Mouse (Mus musculus): ENCODE data around the gene Vsx1. TPM values are rescaled to one million over a fixed set of nuclear protein-coding genes. Genes with fewer than 3 reads are reported as not detected.

Vsx1 gene
- polyA plus RNA-seq, 1 experiment from 2014 or later = not detected

DNA sequence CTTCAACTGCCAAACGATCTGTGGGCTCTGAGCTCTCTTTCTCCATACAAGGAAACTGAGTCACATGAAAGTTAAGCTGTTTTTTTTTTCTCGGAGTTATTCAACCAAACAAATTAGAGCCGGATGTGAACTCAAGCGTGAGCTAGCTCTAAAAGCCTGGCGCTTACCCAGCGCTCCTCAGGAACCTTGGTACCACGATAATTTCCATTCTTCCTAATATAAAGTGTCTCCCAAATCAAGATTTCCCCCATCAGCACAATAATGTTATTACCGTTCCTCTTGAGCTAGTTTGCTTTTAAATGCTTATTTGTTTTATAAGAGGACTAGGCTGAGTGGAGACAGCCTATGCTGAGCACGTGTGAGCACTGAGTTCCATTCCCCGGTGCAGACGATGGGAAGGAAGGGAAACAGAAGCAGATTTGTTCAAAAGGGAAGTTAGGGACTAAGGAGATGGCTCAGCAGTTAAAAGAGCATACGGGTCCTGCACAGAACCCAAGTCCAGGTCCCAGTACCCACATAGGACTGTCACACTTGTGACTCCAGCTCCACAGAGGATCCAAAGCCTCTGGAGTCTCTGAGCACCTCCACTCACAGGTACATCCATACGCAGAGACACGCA lies 41.4 kb downstream of the Vsx1 start:
- no peak overlapping the region for H3K9ac ChIP-seq (ENCODE audit: low read length)
- no peaks in the 10 kb centered on the region for H3K27me3 ChIP-seq (ENCODE audit: control insufficient read depth, insufficient read depth, low read length)
- no peak overlapping the region for H3K27ac ChIP-seq (replicated peaks in 1 of 2; ENCODE audit: control insufficient read depth in 1 of 2, insufficient read depth in 1 of 2, low read depth in 2 of 2, low read length in 2 of 2)
- no peaks in the 10 kb centered on the region for H3K9me3 ChIP-seq (ENCODE audit: control insufficient read depth, low read length)
- no peak overlapping the region for H3K4me3 ChIP-seq (ENCODE audit: control insufficient read depth in 1 of 2, insufficient read depth in 1 of 2, low read depth in 1 of 2, low read length in 2 of 2)
- ATAC-seq (ENCODE audit: insufficient number of reproducible peaks, insufficient read depth, low FRiP score, low read depth) = no peak
- 78% methylated on average over 14 of the region's 14 CpGs for WGBS
- no peak overlapping the region for H3K4me2 ChIP-seq (ENCODE audit: low read length)
- peaks cover 17% of the 10 kb centered on the region in 2 experiments for H3K4me1 ChIP-seq (ENCODE audit: control insufficient read depth in 2 of 2, insufficient read depth in 2 of 2, low read length in 2 of 2)
- no peaks in the 10 kb centered on the region for H3K36me3 ChIP-seq (ENCODE audit: control insufficient read depth, insufficient read depth, low read length)

DNA sequence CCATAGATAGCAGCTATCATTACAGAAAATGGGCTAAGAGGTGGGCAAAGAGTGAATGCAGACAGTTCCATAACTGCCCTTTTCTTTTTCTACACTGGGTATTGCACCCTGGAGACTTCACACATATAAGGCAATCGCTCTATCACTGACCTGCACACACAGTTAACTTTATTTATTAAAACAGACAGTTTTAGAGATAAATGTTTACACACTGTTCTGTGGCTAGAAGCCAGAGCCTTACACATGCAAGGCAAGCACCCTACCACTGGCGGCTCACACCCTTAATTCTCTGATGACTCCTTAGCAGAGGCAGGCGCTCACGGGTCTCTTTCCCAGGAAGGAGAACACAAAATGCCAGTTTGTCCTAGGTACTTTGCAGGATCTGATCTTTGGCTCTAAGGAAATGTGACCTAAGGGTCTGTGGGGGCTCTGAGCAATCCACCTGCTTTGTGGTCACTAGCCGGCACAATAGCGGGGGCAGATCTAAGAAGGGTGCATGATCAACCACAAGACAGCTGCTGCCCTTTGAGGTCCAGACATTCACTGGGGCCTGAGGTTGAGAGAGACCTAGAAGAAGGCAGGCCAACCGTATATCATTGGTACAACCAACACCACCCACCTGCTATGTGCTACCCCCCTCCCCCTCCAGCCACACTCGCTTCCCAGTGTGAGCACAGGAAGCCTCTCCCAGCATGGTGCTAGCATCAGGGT lies 42.6 kb downstream of the Vsx1 start:
- WGBS = 85% methylated on average over 8 of the region's 8 CpGs
- H3K4me2 ChIP-seq (ENCODE audit: low read length) = no peak overlapping the region
- H3K4me3 ChIP-seq (ENCODE audit: control insufficient read depth in 1 of 2, insufficient read depth in 1 of 2, low read depth in 1 of 2, low read length in 2 of 2) = no peak overlapping the region
- H3K27ac ChIP-seq (replicated peaks in 1 of 2; ENCODE audit: control insufficient read depth in 1 of 2, insufficient read depth in 1 of 2, low read depth in 2 of 2, low read length in 2 of 2) = no peak overlapping the region
- ATAC-seq (ENCODE audit: insufficient number of reproducible peaks, insufficient read depth, low FRiP score, low read depth) = no peak
- H3K36me3 ChIP-seq (ENCODE audit: control insufficient read depth, insufficient read depth, low read length) = no peaks in the 10 kb centered on the region
- H3K9me3 ChIP-seq (ENCODE audit: control insufficient read depth, low read length) = no peaks in the 10 kb centered on the region
- no peaks in the 10 kb centered on the region for H3K27me3 ChIP-seq (ENCODE audit: control insufficient read depth, insufficient read depth, low read length)
- H3K4me1 ChIP-seq (ENCODE audit: control insufficient read depth in 2 of 2, insufficient read depth in 2 of 2, low read length in 2 of 2) = peaks cover 17% of the 10 kb centered on the region in 2 experiments
- no peak overlapping the region for H3K9ac ChIP-seq (ENCODE audit: low read length)

DNA sequence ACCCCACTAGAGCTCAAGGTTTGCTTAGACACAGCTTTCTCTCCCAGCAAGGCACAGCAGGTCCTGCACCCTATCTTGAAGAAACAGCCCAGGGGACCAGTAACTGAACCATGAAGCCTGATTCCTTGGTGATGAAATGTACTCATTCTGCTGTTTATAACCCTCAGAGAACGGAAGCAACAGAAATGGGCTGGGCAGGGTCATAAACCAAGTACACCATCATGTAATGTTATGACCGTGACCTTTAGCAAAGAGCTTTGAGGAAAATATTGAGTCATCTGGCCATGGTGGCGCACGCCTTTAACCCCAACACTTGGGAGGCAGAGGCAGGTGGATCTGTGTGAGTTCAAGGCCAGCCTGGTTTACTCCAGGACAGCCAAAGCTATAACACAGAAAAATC lies 43.9 kb downstream of the Vsx1 start:
- WGBS = 89% methylated on average over 4 of the region's 4 CpGs
- Histone ChIP-seq H3K9me3 (ENCODE audit: control insufficient read depth, low read length) (no peaks in the 10 kb centered on the region), H3K4me1 (ENCODE audit: control insufficient read depth in 2 of 2, insufficient read depth in 2 of 2, low read length in 2 of 2) (peaks cover 4 to 9% of the 10 kb centered on the region in 2 experiments; a peak in 3 of 4 replicates), H3K4me2 (ENCODE audit: low read length) (no peak overlapping the region), H3K27ac (replicated peaks in 1 of 2; ENCODE audit: control insufficient read depth in 1 of 2, insufficient read depth in 1 of 2, low read depth in 2 of 2, low read length in 2 of 2) (no peak overlapping the region), H3K36me3 (ENCODE audit: control insufficient read depth, insufficient read depth, low read length) (no peaks in the 10 kb centered on the region), H3K27me3 (ENCODE audit: control insufficient read depth, insufficient read depth, low read length) (no peaks in the 10 kb centered on the region), H3K4me3 (ENCODE audit: control insufficient read depth in 1 of 2, insufficient read depth in 1 of 2, low read depth in 1 of 2, low read length in 2 of 2) (no peak overlapping the region), H3K9ac (ENCODE audit: low read length) (no peak overlapping the region)
- no peak for ATAC-seq (ENCODE audit: insufficient number of reproducible peaks, insufficient read depth, low FRiP score, low read depth)

DNA sequence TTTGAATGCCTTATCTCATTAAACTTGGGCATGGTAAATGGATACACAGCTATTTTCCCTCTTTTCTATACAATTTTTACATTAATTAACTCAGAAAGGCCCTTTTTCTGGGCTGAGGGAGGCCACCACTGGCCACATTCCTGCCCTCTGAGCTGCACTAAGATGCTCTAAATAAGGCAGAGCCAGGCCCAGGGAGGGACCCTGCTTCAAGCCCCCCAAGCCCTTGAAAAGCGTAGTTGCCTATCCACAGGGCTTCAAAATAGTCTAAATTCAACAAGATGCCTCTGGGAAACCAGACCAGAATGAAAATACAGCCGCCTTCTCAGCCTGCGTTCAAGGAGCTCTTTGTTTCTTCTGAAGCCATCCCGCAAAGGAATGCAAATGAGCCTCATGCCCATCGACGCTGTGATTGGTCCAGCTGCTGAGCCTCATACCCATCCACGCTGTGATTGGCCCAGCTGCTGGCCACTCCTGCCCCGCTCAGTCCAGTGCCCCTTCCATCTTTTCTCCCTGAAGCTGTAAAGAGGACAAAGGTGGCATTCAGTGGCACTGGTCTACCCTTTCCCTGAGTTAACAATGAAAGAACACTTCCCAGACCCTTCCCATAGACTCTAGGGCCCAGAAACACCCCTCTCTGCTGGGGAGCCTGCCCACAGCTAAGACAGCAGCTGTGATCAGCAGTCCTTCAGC lies 45.3 kb downstream of the Vsx1 start:
- H3K9ac ChIP-seq (ENCODE audit: low read length) = no peak overlapping the region
- WGBS = 76% methylated on average over 8 of the region's 8 CpGs
- H3K36me3 ChIP-seq (ENCODE audit: control insufficient read depth, insufficient read depth, low read length) = no peaks in the 10 kb centered on the region
- no peak for ATAC-seq (ENCODE audit: insufficient number of reproducible peaks, insufficient read depth, low FRiP score, low read depth)
- H3K27me3 ChIP-seq (ENCODE audit: control insufficient read depth, insufficient read depth, low read length) = no peaks in the 10 kb centered on the region
- no peak overlapping the region for H3K4me2 ChIP-seq (ENCODE audit: low read length)
- H3K9me3 ChIP-seq (ENCODE audit: control insufficient read depth, low read length) = no peaks in the 10 kb centered on the region
- no peaks in the 10 kb centered on the region for H3K4me1 ChIP-seq (ENCODE audit: control insufficient read depth in 2 of 2, insufficient read depth in 2 of 2, low read length in 2 of 2)
- no peak overlapping the region for H3K27ac ChIP-seq (replicated peaks in 1 of 2; ENCODE audit: control insufficient read depth in 1 of 2, insufficient read depth in 1 of 2, low read depth in 2 of 2, low read length in 2 of 2)
- no peak overlapping the region for H3K4me3 ChIP-seq (ENCODE audit: control insufficient read depth in 1 of 2, insufficient read depth in 1 of 2, low read depth in 1 of 2, low read length in 2 of 2)

DNA sequence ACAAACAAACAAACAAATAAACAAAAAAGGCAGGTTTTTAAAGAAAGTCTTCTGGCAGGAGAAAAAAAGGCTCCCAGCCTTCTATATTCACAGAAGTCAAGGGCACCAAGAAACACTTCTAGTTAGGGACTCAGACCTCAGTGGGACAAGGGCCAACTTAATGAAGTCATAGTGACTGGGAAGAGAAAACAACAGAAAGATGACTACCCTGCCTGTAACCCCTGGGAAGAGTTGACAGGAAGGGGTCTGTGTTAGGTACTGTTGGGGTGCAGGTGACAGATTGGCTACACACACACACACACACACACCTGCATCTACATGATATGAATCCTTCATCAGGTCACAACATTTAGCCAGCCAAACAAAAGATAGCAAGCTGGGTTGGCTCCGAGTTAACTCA lies 46.0 kb downstream of the Vsx1 start:
- no peak overlapping the region for H3K27ac ChIP-seq (replicated peaks in 1 of 2; ENCODE audit: control insufficient read depth in 1 of 2, insufficient read depth in 1 of 2, low read depth in 2 of 2, low read length in 2 of 2)
- H3K27me3 ChIP-seq (ENCODE audit: control insufficient read depth, insufficient read depth, low read length) = no peaks in the 10 kb centered on the region
- WGBS = 93% methylated on average over 1 of the region's 1 CpGs
- no peak overlapping the region for H3K9ac ChIP-seq (ENCODE audit: low read length)
- no peak overlapping the region for H3K4me3 ChIP-seq (ENCODE audit: control insufficient read depth in 1 of 2, insufficient read depth in 1 of 2, low read depth in 1 of 2, low read length in 2 of 2)
- H3K9me3 ChIP-seq (ENCODE audit: control insufficient read depth, low read length) = no peaks in the 10 kb centered on the region
- ATAC-seq (ENCODE audit: insufficient number of reproducible peaks, insufficient read depth, low FRiP score, low read depth) = no peak
- no peaks in the 10 kb centered on the region for H3K36me3 ChIP-seq (ENCODE audit: control insufficient read depth, insufficient read depth, low read length)
- no peaks in the 10 kb centered on the region for H3K4me1 ChIP-seq (ENCODE audit: control insufficient read depth in 2 of 2, insufficient read depth in 2 of 2, low read length in 2 of 2)
- H3K4me2 ChIP-seq (ENCODE audit: low read length) = no peak overlapping the region

DNA sequence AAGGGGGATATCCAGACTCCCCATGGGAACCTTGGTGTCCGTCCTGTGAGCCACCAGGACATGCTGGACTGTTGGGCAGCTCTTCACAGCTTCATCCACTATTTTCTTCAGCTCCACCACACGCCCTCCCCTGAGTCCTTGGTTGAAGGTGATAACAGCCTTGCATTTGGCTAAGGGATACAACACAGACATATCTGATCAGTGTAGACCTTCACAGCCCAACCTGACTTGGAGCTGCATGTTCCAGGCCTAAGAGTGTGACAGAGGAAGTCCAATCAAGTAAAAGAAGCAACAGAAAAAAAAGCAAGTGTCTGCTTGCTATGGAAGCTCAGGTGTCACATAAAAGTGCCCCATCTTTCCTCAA lies 50.8 kb downstream of the Vsx1 start:
- Histone ChIP-seq H3K9me3 (ENCODE audit: control insufficient read depth, low read length) (no peaks in the 10 kb centered on the region), H3K4me1 (ENCODE audit: control insufficient read depth in 2 of 2, insufficient read depth in 2 of 2, low read length in 2 of 2) (no peaks in the 10 kb centered on the region), H3K9ac (ENCODE audit: low read length) (no peak overlapping the region), H3K4me3 (ENCODE audit: control insufficient read depth in 1 of 2, insufficient read depth in 1 of 2, low read depth in 1 of 2, low read length in 2 of 2) (no peak overlapping the region), H3K36me3 (ENCODE audit: control insufficient read depth, insufficient read depth, low read length) (no peaks in the 10 kb centered on the region), H3K4me2 (ENCODE audit: low read length) (no peak overlapping the region), H3K27me3 (ENCODE audit: control insufficient read depth, insufficient read depth, low read length) (no peaks in the 10 kb centered on the region), H3K27ac (replicated peaks in 1 of 2; ENCODE audit: control insufficient read depth in 1 of 2, insufficient read depth in 1 of 2, low read depth in 2 of 2, low read length in 2 of 2) (no peak overlapping the region)
- no peak for ATAC-seq (ENCODE audit: insufficient number of reproducible peaks, insufficient read depth, low FRiP score, low read depth)
- WGBS = 44% methylated on average over 2 of the region's 2 CpGs

DNA sequence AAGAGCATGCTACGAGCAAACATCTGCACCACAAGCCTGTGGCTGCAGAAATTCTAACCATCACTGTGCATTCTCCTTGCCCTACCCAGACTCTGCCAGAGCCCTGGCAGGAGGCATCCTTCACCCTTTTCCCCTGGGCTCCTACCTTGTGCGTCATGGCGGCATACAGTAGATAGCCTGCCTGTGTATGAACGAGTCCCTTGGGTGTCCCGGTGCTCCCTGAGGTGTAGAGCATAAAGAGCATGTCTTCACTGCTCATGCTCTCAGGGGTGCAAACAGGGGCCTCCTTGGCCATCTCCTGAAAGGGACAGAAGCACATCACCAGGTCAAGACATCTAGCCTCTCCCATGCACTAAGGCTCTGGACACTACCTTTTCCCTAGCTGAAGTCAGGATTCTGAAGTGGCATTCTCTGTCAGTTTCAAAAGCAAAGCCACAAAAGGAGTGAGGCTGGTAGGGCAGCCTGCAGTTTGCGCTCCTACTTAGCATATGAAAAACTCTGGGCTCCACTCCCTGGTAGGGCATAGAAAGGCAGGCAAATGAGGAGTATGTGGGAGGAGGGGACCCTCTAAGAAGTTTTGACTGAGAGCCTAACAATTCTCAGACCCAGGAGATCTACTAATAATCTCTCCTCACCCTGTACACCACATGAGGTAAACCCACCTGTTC lies 51.3 kb downstream of the Vsx1 start:
- 70% methylated on average over 6 of the region's 6 CpGs for WGBS
- no peak for ATAC-seq (ENCODE audit: insufficient number of reproducible peaks, insufficient read depth, low FRiP score, low read depth)
- Histone ChIP-seq H3K27ac (replicated peaks in 1 of 2; ENCODE audit: control insufficient read depth in 1 of 2, insufficient read depth in 1 of 2, low read depth in 2 of 2, low read length in 2 of 2) (no peak overlapping the region), H3K9ac (ENCODE audit: low read length) (no peak overlapping the region), H3K4me2 (ENCODE audit: low read length) (no peak overlapping the region), H3K4me3 (ENCODE audit: control insufficient read depth in 1 of 2, insufficient read depth in 1 of 2, low read depth in 1 of 2, low read length in 2 of 2) (no peak overlapping the region), H3K9me3 (ENCODE audit: control insufficient read depth, low read length) (no peaks in the 10 kb centered on the region), H3K4me1 (ENCODE audit: control insufficient read depth in 2 of 2, insufficient read depth in 2 of 2, low read length in 2 of 2) (no peaks in the 10 kb centered on the region), H3K36me3 (ENCODE audit: control insufficient read depth, insufficient read depth, low read length) (no peaks in the 10 kb centered on the region), H3K27me3 (ENCODE audit: control insufficient read depth, insufficient read depth, low read length) (no peaks in the 10 kb centered on the region)
